Mouse (Mus musculus): ENCODE results near the gene Kcnn1.

GRCm38 (mm10) chr8:70904532-70904931 is 41.5 kb upstream of the Kcnn1 start:
- no peak for TF ChIP-seq POLR2A (IDR thresholded peaks at IDR 0.05; ENCODE audit: control insufficient read depth, extremely low read depth, insufficient read depth, low read length, poor library complexity)
- no peak for TF ChIP-seq CTCF (IDR thresholded peaks at IDR 0.05; ENCODE audit: borderline replicate concordance, control insufficient read depth, extremely low read depth, insufficient read depth, low read length, poor library complexity)

All from thymus, adult 2 months (tissue).